Mouse (Mus musculus) adipose tissue, adult 10 weeks (tissue): ENCODE results near the gene Zdhhc12. TPM values are rescaled to one million over a fixed set of nuclear protein-coding genes. Genes with fewer than 3 reads are reported as not detected.

Experiments used
- polyA plus RNA-seq: library from polyadenylated mRNA; stranded (reverse); fragments of 350-450 nt; fragmentation: Illumina TruSeq; extraction: RNeasy Lipid Tissue Mini Kit (QIAGEN cat#74804); gene quantifications from one replicate; pipeline ENCODE4 v1.2.3, GENCODE M21; 2014; ENCODE audit warnings: low read depth, low replicate concordance

The Zdhhc12 gene
- 20.2 TPM for polyA plus RNA-seq

GRCm38 (mm10) chr2:30093471-30094207, at the start of gene Zdhhc12:
TSS of gene Zdhhc12 (minus strand) at chr2:30093648.

GRCm38 (mm10) chr2:30133613-30134377, 40.3 kb upstream of the Zdhhc12 start, which contains the start of gene Tbc1d13:
TSS of gene Tbc1d13 (plus strand) at chr2:30133746.

GRCm38 (mm10) chr2:30124472-30125274, 31.2 kb upstream of the Zdhhc12 start, which contains the start of gene Zer1:
TSS of gene Zer1 (minus strand) at chr2:30124585.

GRCm38 (mm10) chr2:30077502-30078348, 15.7 kb downstream of the Zdhhc12 start, which contains the start of gene Pkn3:
TSS of gene Pkn3 (plus strand) at chr2:30077684.

GRCm38 (mm10) chr2:30057223-30057904, 36.1 kb downstream of the Zdhhc12 start, which contains the start of gene Set:
TSS of gene Set (plus strand) at chr2:30057378.

GRCm38 (mm10) chr2:30048699-30049388, 44.6 kb downstream of the Zdhhc12 start, which contains the start of gene Wdr34:
TSS of gene Wdr34 (minus strand) at chr2:30048881.

Other genes starting within 250 kb of the Zdhhc12 start
- gene Cercam, start 224.5 kb downstream of the Zdhhc12 start, polyA plus RNA-seq = 10.8 TPM
- gene Odf2, start 204.4 kb downstream of the Zdhhc12 start, polyA plus RNA-seq = 115 TPM
- 26.0 TPM for gene Gle1, start 158.2 kb downstream of the Zdhhc12 start, polyA plus RNA-seq
- 142 TPM for gene Sptan1, start 128.1 kb downstream of the Zdhhc12 start, polyA plus RNA-seq
- 31.1 TPM for gene Wdr34, start 44.8 kb downstream of the Zdhhc12 start, polyA plus RNA-seq
- gene Set, start 36.3 kb downstream of the Zdhhc12 start, polyA plus RNA-seq = 123 TPM
- 7.0 TPM for gene Pkn3, start 16.0 kb downstream of the Zdhhc12 start, polyA plus RNA-seq
- gene Zer1, start 30.9 kb upstream of the Zdhhc12 start, polyA plus RNA-seq = 34.6 TPM
- gene Tbc1d13, start 40.1 kb upstream of the Zdhhc12 start, polyA plus RNA-seq = 35.5 TPM
- 14.7 TPM for gene Endog, start 77.8 kb upstream of the Zdhhc12 start, polyA plus RNA-seq
- gene Spout1, start 84.8 kb upstream of the Zdhhc12 start, polyA plus RNA-seq = 24.3 TPM
- gene Kyat1, start 112.2 kb upstream of the Zdhhc12 start, polyA plus RNA-seq = 45.6 TPM
- gene Lrrc8a, start 144.1 kb upstream of the Zdhhc12 start, polyA plus RNA-seq = 13.3 TPM
- gene Gm28035, start 146.9 kb upstream of the Zdhhc12 start, polyA plus RNA-seq = 2.3 TPM
- 56.8 TPM for gene Phyhd1, start 172.6 kb upstream of the Zdhhc12 start, polyA plus RNA-seq
- not detected for gene Gm28038, start 187.4 kb upstream of the Zdhhc12 start, polyA plus RNA-seq
- 34.9 TPM for gene Dolk, start 192.7 kb upstream of the Zdhhc12 start, polyA plus RNA-seq
- gene Nup188, start 192.7 kb upstream of the Zdhhc12 start, polyA plus RNA-seq = 21.8 TPM